Mouse (Mus musculus) MEL (cell line): ENCODE results near the gene Nfasc.

ENCODE experiments used
- CHD2 ChIP-seq: IDR thresholded peaks from 2 replicates; pipeline ENCODE4 v1.6.1; 2011; ENCODE audit warnings: low read length, improper control_type of control experiment
- CTCF ChIP-seq, 3 experiments: IDR thresholded peaks in 2 of 3; conservative IDR thresholded peaks in 1 of 3; 2 replicates each; pipeline ENCODE4 v1.5.1; 2011 to 2012; ENCODE audit warnings: low read length in 3 of 3, low read depth in 2 of 3, mild to moderate bottlenecking in 2 of 3, improper control_type of control experiment in 1 of 3, inconsistent platforms in 1 of 3, mixed read lengths in 1 of 3, moderate library complexity in 1 of 3; ENCODE audit not compliant: control insufficient read depth in 1 of 3, insufficient read depth in 1 of 3, poor library complexity in 1 of 3, severe bottlenecking in 1 of 3
- EP300 ChIP-seq, 2 experiments: IDR thresholded peaks; 2 replicates each; pipeline ENCODE4 v1.6.1; 2011; ENCODE audit warnings: improper control_type of control experiment in 2 of 2, low read length in 2 of 2, low read depth in 1 of 2, mild to moderate bottlenecking in 1 of 2
- GATA1 ChIP-seq: IDR thresholded peaks from 2 replicates; pipeline ENCODE4 v1.6.1; 2011; ENCODE audit warnings: low read depth, low read length, improper control_type of control experiment
- MAFK ChIP-seq: IDR thresholded peaks from 2 replicates; pipeline ENCODE4 v1.6.1; 2011; ENCODE audit warnings: low read depth, mild to moderate bottlenecking, low read length, improper control_type of control experiment, borderline replicate concordance
- NRF1 ChIP-seq: IDR thresholded peaks from 2 replicates; pipeline ENCODE4 v1.6.1; 2014; ENCODE audit warnings: low read depth, mild to moderate bottlenecking, inconsistent platforms, low read length, improper control_type of control experiment, moderate library complexity; ENCODE audit not compliant: poor library complexity, insufficient read depth, severe bottlenecking
- POLR2A ChIP-seq, 2 experiments: IDR thresholded peaks; 2 replicates each; pipeline ENCODE4 v1.6.1; 2011 to 2012; ENCODE audit warnings: low read length in 2 of 2, mild to moderate bottlenecking in 2 of 2, control low read depth in 1 of 2, improper control_type of control experiment in 1 of 2, low read depth in 1 of 2, moderate library complexity in 1 of 2; ENCODE audit not compliant: control insufficient read depth in 1 of 2, insufficient read depth in 1 of 2, poor library complexity in 1 of 2
- RAD21 ChIP-seq: IDR thresholded peaks from 2 replicates; pipeline ENCODE4 v1.6.1; 2011; ENCODE audit warnings: mild to moderate bottlenecking, low read depth, low read length, improper control_type of control experiment
- SMC3 ChIP-seq: IDR thresholded peaks from 2 replicates; pipeline ENCODE4 v1.6.1; 2011; ENCODE audit warnings: low read depth, low read length, improper control_type of control experiment
- USF1 ChIP-seq: IDR thresholded peaks from 2 replicates; pipeline ENCODE4 v1.6.1; 2014; ENCODE audit warnings: low read depth, mild to moderate bottlenecking, inconsistent platforms, low read length, improper control_type of control experiment, moderate library complexity
- ZNF384 ChIP-seq: IDR thresholded peaks from 2 replicates; pipeline ENCODE4 v1.6.1; 2012; ENCODE audit warnings: low read depth, mild to moderate bottlenecking, inconsistent platforms, low read length, improper control_type of control experiment

DNA sequence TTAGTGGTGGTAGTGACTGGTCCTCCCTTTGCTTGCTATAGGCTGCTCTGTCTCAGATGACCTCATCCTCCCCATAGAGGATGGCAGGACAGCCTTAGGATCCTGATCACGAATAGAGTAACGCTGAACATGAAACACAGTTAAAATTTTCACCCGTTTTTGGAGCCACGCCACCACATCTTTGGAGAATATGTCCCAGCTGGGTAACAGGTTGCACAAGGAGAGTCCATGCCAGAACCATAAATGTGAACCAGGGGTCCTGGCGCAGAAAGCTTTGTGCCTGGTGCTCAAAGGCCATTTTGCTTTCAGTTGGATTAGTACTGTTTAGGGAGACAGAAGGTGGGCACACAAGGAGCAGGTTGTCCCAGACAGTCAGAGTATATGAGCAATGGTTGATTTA, 143.6 kb downstream of the Nfasc start:
- TF ChIP-seq ZNF384 (no peak), POLR2A (IDR thresholded peaks at IDR 0.05; ENCODE audit: control insufficient read depth in 1 of 2, insufficient read depth in 1 of 2, low read depth in 1 of 2, low read length in 2 of 2, poor library complexity in 1 of 2) (no peak), GATA1 (no peak), MAFK (no peak), EP300 (IDR thresholded peaks at IDR 0.05; ENCODE audit: low read depth in 1 of 2, low read length in 2 of 2) (no peak), USF1 (no peak), RAD21 (no peak), SMC3 (no peak), CTCF (IDR thresholded peaks at IDR 0.05 in 2 of 3, conservative IDR thresholded peaks at IDR 0.05 in 1 of 3; ENCODE audit: control insufficient read depth in 1 of 3, insufficient read depth in 1 of 3, low read depth in 2 of 3, low read length in 3 of 3, poor library complexity in 1 of 3, severe bottlenecking in 1 of 3) (no peak), CHD2 (no peak), NRF1 (no peak)
